Mouse (Mus musculus) adrenal gland, postnatal 25 days (tissue): ENCODE measurements around the gene Cd24a. TPM values are rescaled to one million over a fixed set of nuclear protein-coding genes. Genes with fewer than 3 reads are reported as not detected.

Experiments used
- DNase-seq: peaks from one replicate; pipeline ENCODE4 v3.0.0; 2021; ENCODE audit warnings: mixed read lengths
- long read RNA-seq: library from polyadenylated mRNA; stranded (forward); transcript quantifications from one replicate; pipeline ENCODE4 v2.0.0, GENCODE M21; 2021
- total RNA-seq: library from RNA; stranded (reverse); gene quantifications from 2 replicates; pipeline ENCODE4 v1.2.3, GENCODE M21; 2021

Gene Cd24a
- 24.7 and 26.6 TPM in 2 replicates for total RNA-seq
- long read RNA-seq, transcript Cd24a-201 (2 exons, 1,816 nt), result major isoform, 8 of 18 reads
- long read RNA-seq, partial matches to known transcripts, result 9 of 18 reads
- long read RNA-seq, other reads (novel, unspliced or antisense), result 1 of 18 reads

DNA sequence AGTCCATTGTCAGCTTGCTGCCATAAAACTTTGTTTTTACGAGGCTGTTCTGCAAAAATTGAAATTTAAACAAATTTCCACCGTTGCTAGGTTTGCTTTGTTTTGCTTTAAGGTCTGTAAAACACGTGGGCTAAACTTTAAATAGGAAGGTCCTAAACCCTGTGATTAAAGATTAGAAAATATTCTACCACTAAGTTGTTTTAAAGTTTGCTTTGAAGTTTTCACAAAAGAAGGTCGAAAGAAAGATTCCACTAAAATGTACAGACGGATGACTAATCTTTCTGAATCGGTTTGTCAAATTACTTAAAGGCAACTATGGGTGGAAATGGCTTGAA, at the start of gene Cd24a:
TSS of gene Cd24a (plus strand) at position 288 of the 335 bp plus-strand sequence.
- DNase-seq, result no peak

GRCm38 (mm10) chr10:43534382-43534781, 43.7 kb upstream of the Cd24a start:
- DNase-seq, result no peak

DNA sequence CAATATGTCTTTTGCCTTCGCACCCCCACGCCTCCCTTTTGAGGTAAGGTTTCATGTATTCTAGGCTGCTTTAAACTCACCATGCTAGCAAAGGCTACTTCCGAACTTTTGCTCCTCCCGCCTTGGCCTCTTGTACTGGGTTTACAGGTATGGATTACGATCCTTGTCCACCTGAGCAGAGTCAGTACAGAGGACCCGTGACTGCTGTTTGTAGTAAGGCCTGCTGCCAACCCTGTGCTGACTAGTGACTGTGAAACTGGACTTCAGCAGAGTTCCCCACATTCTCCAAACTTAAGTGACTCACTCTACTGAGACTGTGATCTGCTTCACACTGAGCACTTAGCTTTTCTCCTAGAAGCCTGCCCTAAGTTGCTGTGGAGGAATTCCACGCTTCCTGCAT, 40.4 kb upstream of the Cd24a start:
- no peak for DNase-seq

DNA sequence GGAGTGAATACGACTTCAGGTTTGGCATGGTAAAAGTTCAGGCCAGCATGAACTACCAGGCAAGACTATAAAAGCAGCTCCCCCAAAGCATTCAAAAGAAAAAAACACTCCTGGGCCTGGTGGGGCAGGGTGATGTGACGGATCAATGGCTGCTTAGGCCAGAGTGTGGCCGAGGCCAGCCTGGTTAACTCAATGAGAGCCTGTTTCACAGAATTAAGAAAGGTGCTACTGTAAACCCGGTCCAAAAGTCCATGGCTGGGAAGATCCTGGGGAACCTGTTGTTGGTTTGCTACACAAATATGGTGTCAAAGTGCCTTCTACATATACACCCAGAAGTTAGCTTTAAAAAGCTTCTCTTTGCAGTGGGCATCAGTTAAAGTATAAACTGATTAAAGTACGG, 39.3 kb upstream of the Cd24a start:
- DNase-seq, result no peak

- DNase-seq, result no peak
Measured at GRCm38 (mm10) chr10:43539746-43540310, 38.3 kb upstream of the Cd24a start.

DNA sequence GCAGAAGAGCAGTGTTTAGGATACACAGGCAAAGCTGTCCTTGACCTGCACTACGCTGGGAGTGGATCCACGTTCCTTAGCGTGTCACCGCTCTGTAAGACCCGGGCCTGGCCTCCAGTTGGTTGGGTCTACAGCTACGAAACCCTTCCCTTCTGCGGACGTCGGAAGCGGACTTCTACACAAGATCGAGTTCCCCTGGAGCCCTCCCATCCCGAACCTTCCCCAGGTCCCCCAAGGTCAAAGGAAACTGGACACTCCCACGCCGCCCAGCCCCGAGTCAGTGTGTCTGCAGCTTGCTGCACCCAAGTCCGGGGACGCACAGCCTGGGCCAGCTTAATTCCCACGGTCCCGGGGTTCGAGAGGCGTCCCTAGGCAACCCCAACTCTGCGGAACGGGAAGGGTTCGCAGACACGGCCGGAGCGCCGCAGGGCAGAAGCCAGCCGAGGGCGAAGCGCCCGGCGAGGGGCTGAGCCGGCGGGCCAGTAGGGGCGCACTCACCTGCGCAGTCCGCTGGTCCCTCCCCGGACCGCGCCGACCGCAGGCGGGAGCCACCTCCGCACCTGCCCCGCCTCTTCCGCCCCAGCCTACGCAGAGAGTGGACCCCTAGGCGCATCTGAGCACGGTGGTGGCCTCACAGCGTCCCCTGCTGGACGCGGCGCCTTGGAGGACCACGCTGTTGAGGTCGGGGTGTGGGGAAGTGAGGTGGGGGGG, 37.5 kb upstream of the Cd24a start, which contains the start of gene 1700021F05Rik:
TSS of gene 1700021F05Rik (minus strand) at position 553 of the 711 bp plus-strand sequence.
- peak; percentile 96 for DNase-seq

- no peak for DNase-seq
Measured at GRCm38 (mm10) chr10:43541153-43541544, 36.9 kb upstream of the Cd24a start.

DNA sequence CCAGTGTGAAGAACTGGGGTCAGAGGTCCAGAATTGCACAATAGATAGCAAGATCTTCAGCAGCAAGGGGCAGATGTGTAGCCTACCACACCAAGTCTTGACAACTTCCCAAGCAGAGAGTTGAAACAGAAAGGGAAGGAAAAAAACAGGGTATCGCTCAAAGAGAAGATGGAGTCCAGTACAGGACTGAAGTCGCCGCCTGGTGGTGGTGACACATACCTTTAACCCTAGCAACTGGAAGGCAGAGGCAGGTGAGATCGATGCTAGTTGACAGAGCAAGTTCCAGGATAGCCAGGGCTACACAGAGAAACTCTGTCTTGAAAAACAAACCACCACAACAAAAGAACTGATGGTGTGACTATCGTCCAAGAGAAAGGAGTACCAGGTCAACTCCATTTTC, 28.7 kb upstream of the Cd24a start:
- no peak for DNase-seq

- no peak for DNase-seq
Measured at GRCm38 (mm10) chr10:43550923-43551322, 27.2 kb upstream of the Cd24a start.

- no peak for DNase-seq
Measured at GRCm38 (mm10) chr10:43551388-43551787, 26.7 kb upstream of the Cd24a start.

DNA sequence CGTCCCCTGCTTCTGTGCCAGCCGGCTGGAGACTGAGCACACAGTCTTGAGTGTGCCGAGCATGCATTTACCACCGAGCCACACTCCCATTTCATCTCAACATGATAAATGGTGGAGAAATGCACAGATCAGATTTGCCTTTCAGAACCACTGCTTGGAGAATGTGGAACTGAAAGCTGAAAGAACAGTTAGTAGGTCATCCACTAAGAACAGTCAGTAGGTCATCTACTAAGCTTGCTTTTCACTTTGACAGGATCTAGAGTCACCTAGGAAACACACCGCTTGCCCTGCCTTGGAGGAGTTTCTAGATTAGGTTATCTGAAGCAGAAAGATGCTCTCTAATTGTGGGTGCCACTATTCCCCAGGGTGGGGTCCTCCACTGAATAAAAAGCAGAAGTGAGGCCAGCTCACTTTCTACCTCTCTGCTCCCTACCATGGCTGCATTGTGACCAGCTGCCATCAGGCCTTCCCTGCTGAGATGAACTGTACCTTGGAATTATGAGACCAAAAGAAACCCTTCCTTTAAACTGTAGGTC, 20.4 kb upstream of the Cd24a start:
- no peak for DNase-seq

GRCm38 (mm10) chr10:43559313-43559712, 18.8 kb upstream of the Cd24a start:
- no peak for DNase-seq

DNA sequence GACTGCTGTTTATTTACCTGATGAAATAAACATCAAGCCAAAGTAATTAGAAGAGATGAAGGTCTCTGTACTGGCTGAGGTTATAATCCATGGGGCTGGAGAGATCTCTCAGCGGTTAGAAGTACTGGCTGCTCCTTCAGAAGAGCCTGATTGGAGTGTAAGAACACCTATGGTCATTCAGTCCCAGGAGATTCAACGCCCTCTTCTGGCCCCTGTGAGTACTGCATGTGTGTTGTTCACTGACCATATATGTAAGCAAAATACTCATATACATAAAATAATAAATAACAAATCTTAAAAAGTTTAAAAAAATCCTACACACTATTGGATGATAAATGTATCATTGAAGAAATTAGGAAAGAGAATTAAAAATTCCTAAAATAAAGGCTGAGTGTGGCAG, 17.3 kb upstream of the Cd24a start:
- no peak for DNase-seq

DNA sequence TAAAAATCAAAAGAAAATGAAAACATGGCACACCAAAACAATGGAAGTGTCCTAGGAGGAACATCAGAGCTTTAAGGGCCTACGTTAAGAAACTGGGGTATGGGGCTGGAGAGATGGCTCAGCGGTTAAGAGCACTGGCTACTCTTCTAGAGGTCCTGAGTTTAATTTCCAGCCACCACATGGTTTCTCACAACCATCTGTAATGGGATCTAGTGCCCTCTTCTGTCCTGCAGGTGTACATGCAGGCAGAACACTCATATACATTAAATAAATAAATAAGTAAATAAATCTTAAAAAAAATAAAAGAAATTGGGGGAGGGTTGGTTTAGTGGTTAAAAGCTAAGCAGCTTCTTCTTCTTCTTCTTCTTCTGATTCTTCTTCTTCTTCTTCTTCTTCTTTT, 16.8 kb upstream of the Cd24a start:
- DNase-seq, result no peak

- no peak for DNase-seq
Measured at GRCm38 (mm10) chr10:43574352-43574751, 3.7 kb upstream of the Cd24a start.

GRCm38 (mm10) chr10:43574956-43575355, 3.1 kb upstream of the Cd24a start:
- peak; percentile 81 for DNase-seq

DNA sequence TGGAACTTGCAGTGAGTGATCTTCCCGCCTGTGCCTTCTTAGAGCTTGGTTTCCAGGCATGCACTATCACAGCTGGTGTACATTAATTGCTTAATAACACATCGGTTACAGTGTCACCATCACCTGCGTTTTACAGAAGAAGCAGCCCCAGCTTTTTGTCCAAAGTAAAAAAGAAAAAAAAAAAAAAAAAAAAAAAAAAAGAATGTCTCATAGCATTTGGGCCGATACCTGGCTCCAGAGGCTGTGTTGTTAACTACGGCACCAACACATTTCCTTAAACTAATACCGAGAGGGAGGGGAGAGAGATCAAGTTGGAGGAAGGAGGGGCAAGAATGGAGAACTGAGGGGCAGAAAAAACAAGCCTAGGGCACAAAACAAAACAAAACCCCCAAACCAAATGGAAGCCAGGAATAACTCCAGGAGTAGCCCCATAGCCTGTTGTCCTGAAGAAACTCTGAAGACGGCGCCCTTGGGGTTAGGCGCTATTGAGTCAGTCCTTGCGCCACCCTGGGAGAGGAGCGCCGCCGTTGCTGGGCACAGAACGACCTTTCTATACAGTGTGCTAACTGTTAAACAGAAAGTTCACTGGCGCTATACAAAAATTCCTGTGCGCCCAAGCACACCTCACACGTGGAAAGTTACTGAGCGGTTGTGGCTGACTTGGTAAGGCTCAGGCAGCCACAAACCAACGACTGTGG, 636 bp upstream of the Cd24a start:
- DNase-seq, result peak; percentile 33

- peak; percentile 68 for DNase-seq
Measured at GRCm38 (mm10) chr10:43578366-43578753, 276 bp downstream of the Cd24a start.

DNA sequence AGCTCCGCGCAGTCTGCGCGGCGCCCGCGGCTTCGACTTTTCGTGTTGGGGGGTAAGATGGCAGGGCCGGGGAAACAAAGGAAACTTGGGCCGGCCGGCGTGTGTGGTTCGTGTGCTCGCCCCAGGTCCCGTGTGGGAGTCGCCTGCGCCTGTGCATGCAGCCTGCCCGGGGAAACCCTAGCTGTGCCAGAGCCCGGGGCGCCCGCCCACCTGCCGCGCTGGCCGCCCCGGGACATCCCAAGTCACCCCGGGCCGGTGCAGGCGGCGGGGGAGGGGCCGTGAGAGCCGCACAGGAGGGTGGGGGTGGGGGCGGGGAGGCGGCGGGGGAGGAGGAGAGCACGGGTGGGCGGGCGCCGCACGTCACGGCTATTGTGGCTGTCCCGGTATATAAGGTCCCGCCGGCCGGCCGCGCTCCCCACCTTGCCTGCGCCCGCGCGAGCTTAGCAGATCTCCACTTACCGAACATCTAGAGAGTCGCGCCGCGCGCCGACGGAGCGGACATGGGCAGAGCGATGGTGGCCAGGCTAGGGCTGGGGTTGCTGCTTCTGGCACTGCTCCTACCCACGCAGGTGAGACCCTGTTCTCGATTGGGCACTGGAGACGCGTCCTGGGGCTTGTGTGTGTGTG, 783 bp downstream of the Cd24a start:
- DNase-seq, result peak; percentile 72

DNA sequence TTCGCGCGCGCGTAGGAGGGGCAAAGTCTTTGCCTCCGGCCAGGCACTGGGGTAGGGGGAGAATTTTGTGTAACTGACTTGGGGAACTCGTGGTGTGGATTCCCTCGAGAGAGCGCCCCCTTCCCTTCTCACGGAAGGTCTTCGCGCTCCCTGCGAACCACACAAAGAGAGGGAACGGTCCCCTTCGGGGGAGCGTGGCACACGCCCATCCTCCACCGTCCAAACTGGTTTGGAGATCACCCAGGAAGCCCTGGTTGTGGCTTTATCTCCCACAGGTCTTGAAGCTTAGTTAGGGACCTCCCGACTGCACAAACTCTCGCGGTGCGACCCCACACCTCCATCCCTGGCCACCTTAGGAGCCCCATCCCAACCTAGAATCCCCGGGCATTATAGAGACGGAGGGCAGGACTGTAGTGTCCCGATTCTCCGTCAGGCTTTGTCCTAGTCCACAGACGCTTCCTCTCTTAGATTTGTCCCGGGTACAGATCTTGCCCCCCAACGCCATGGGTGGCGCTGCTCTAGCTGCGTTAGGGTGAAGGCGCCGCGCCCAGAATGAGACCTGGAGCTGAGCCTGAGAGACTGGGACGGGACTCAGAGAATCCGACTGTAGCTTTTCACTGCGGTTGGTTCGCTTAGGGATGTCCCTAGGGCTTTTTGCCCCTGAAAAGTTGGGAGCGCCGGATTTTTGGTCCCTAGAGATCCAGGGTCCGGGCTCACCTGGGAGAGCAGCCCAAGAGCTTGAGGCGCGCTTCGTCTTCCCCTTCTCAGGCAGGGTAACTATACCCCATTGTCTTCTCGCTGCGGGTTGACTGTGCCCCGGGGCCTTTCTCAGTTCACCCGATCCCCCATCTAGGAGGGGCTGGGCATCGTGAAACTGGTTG, 1.5 kb downstream of the Cd24a start:
- peak; percentile 40 for DNase-seq

DNA sequence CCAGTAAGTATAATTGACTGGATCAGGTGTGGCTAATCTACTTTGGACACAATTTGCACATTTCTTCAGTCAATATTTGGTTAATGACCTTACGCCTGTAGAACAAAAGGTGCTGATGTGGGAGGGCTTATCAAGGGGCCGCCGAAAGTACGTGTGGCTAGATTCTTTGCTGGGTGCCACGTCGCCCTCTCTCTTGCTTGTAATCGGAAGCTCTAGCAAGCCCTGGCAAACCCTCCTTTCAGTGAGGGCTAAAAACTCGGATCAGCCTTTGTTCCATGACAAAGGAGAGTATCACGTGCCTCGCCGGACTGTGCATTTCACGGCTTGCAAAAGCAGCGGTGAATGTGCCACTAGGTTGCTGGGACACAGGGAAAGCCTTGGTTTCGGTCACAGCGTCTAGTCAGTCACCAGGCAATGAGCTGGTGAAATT, 2.6 kb downstream of the Cd24a start:
- DNase-seq, result peak; percentile 21

- DNase-seq, result no peak
Measured at GRCm38 (mm10) chr10:43581260-43581659, 3.2 kb downstream of the Cd24a start.
